Mouse (Mus musculus) stomach, embryonic 15.5 days (tissue): ENCODE measurements at regions not wholly inside any gene's neighbourhood (a gene's known extent, or its start where the extent isn't known, plus 50 kb on each side); places are given as distances from the start of the nearest gene placed in this dataset.

ENCODE experiments used
- ATAC-seq: fragments of 200-750 bp; cut with Nextera tagmentation; 2 replicates; pipeline ENCODE4 v1.8.0; 2017; ENCODE audit warnings: low read depth, moderate number of reproducible peaks, moderate TSS enrichment; ENCODE audit not compliant: insufficient read depth, low FRiP score
- H3K27ac ChIP-seq: fragments of 300-500 bp; sonication (generic); 2 replicates; pipeline ENCODE4 v1.5.1; 2015; ENCODE audit warnings: mild to moderate bottlenecking, inconsistent platforms
- H3K27me3 ChIP-seq: fragments of 300-500 bp; sonication (generic); replicated peaks from 2 replicates; pipeline ENCODE4 v1.6.1; 2015; ENCODE audit warnings: inconsistent platforms
- H3K36me3 ChIP-seq: fragments of 300-500 bp; sonication (generic); 2 replicates; pipeline ENCODE4 v1.6.1; 2015; ENCODE audit warnings: inconsistent platforms
- H3K4me1 ChIP-seq: fragments of 300-500 bp; sonication (generic); 2 replicates; pipeline ENCODE4 v1.6.1; 2015; ENCODE audit warnings: inconsistent platforms
- H3K4me2 ChIP-seq: fragments of 300-500 bp; sonication (generic); 2 replicates; pipeline ENCODE4 v1.6.1; 2015; ENCODE audit warnings: mild to moderate bottlenecking, inconsistent platforms
- H3K4me3 ChIP-seq: fragments of 300-500 bp; sonication (generic); replicated peaks from 2 replicates; pipeline ENCODE4 v1.5.1; 2015; ENCODE audit warnings: inconsistent platforms
- H3K9ac ChIP-seq: fragments of 300-500 bp; sonication (generic); 2 replicates; pipeline ENCODE4 v1.6.1; 2015; ENCODE audit warnings: inconsistent platforms
- H3K9me3 ChIP-seq: fragments of 300-500 bp; sonication (generic); 2 replicates; pipeline ENCODE4 v1.6.1; 2016; ENCODE audit warnings: inconsistent platforms
- WGBS: fragments of 180-500 bp; shearing (Covaris S2); methylation state at CpG from one replicate; pipeline ENCODE4 v1.1.7; 2015; 5-methylcytosine and 5-hydroxymethylcytosine counted together

DNA sequence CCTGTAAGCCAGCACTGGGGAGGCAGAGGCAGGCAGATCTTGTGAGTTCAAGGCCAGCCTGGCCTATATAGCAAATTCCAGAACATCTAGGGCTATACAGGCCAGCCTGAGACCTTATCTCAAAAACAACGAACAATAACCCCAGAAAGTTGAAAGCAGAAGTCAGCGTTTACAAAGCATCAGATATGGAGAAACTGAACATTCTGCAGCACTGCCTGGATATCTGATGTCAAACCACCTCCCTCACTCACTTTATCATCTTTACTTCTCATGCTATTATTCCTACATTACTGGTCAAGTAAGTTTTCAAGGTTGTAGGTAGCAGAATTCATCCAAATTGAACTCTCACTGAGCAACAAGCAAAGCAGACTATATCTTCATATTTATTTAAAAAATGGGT is 135.0 kb downstream of the Zfp706 start:
- H3K27ac ChIP-seq, result no peak overlapping the region
- no peaks in the 10 kb centered on the region for H3K27me3 ChIP-seq
- H3K4me3 ChIP-seq, result no peak overlapping the region
- H3K9ac ChIP-seq, result no peak overlapping the region
- peaks cover 20% of the 10 kb centered on the region for H3K4me1 ChIP-seq
- no peaks in the 10 kb centered on the region for H3K9me3 ChIP-seq
- no peak overlapping the region; the same call in 1 of the 2 replicates for H3K4me2 ChIP-seq
- no peak for ATAC-seq
- no peaks in the 10 kb centered on the region for H3K36me3 ChIP-seq
- 48% methylated on average over 2 of the region's 2 CpGs for WGBS

DNA sequence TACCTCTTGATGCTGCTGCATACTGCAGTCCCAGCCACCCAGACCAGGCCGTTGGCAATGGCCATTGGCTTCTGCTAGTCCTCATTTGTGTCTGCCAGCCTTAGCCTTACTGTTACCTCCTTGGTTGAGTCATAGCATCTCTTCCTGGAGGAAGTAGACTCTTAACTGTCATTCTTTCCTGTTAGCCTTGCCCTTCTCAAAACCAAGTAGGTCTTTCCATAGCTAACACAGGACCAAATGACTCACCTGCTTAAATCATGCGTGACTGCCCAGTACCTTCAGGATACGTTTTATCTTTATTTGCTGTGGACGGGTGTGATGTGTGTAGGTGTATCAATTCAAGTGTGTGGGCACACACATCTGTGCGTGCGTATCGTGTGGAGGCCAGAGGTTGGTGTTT is 136.9 kb downstream of the Zfp706 start:
- H3K27ac ChIP-seq, result no peak overlapping the region
- H3K27me3 ChIP-seq, result no peaks in the 10 kb centered on the region
- 83% methylated on average over 7 of the region's 7 CpGs for WGBS
- no peak overlapping the region for H3K4me3 ChIP-seq
- H3K9ac ChIP-seq, result no peak overlapping the region
- ATAC-seq, result no peak
- H3K4me2 ChIP-seq, result no peak overlapping the region
- no peaks in the 10 kb centered on the region for H3K9me3 ChIP-seq
- no peaks in the 10 kb centered on the region for H3K36me3 ChIP-seq
- H3K4me1 ChIP-seq, result peaks cover 16% of the 10 kb centered on the region

DNA sequence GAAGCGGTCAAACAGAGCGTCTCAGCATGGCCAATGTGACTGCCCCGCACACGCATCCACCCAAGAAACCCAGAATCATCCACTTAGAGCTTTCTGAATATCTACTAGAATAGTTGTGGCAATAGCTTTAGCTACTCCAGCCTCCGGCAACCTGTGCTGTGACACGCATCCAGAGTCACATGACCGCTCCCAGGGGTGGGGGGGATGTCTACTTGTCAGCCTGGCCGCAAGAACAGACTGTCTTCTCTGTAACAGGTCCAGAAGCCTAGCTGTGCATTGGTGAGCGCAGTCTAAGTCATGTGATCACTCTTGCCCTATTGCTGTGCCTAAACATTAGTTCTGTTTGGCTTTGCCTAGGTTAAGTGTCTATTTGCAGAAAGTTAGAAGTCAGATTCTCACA is 137.5 kb downstream of the Zfp706 start:
- no peak overlapping the region for H3K27ac ChIP-seq
- no peak overlapping the region for H3K4me3 ChIP-seq
- no peak overlapping the region for H3K9ac ChIP-seq
- no peaks in the 10 kb centered on the region for H3K9me3 ChIP-seq
- peaks cover 16% of the 10 kb centered on the region for H3K4me1 ChIP-seq
- H3K4me2 ChIP-seq, result no peak overlapping the region
- no peak for ATAC-seq
- WGBS, result 89% methylated on average over 9 of the region's 9 CpGs
- no peaks in the 10 kb centered on the region for H3K36me3 ChIP-seq
- H3K27me3 ChIP-seq, result no peaks in the 10 kb centered on the region

DNA sequence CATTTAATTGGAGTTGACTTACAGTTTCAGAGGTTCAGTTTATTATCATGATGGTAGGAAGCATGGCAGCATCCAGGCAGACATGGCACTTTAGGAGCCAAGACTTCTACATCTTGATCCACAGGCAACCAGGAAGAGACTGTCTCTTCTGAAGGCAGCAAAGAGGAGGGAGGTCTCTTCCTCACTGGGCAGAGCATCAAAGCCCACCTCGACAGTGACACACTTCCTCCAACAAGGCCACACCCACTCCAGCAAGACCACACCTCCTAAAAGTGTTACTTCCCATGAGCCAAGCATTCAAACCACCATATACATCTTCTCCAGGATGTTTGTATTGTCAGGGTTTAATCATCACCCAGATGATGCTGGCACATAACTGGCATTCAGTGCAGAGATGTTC is 141.5 kb downstream of the Zfp706 start:
- H3K9ac ChIP-seq, result no peak overlapping the region
- H3K4me1 ChIP-seq, result no peaks in the 10 kb centered on the region
- no peaks in the 10 kb centered on the region for H3K36me3 ChIP-seq
- no peaks in the 10 kb centered on the region for H3K27me3 ChIP-seq
- 61% methylated on average over 1 of the region's 1 CpGs for whole genome bisulfite sequencing
- H3K4me3 ChIP-seq, result no peak overlapping the region
- no peak overlapping the region for H3K4me2 ChIP-seq
- no peak for ATAC-seq
- H3K9me3 ChIP-seq, result no peaks in the 10 kb centered on the region
- no peak overlapping the region for H3K27ac ChIP-seq

DNA sequence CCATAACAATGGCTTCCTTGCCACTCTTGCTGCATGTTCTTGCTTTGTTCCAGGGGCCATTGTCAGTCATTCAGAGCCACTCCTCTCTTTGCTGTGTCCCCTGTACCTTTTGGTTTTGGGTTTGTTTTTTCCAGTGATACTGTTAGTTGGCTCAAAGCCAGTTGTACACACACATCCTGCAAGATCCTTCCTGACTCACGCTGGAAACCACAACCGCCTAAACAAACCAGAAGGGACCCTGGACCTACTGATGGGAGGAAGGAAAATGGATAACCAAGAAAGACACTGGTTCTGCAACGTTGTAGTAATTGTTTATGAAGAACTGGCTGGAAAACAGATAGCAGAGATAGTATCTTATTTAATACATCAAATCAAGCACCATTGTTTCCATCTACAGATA is 142.2 kb downstream of the Zfp706 start:
- no peak for ATAC-seq
- WGBS, result 49% methylated on average over 3 of the region's 3 CpGs
- no peak overlapping the region for H3K4me3 ChIP-seq
- no peak overlapping the region for H3K4me2 ChIP-seq
- no peaks in the 10 kb centered on the region for H3K36me3 ChIP-seq
- H3K4me1 ChIP-seq, result no peaks in the 10 kb centered on the region
- H3K27me3 ChIP-seq, result no peaks in the 10 kb centered on the region
- H3K27ac ChIP-seq, result no peak overlapping the region
- no peak overlapping the region for H3K9ac ChIP-seq
- no peaks in the 10 kb centered on the region for H3K9me3 ChIP-seq

DNA sequence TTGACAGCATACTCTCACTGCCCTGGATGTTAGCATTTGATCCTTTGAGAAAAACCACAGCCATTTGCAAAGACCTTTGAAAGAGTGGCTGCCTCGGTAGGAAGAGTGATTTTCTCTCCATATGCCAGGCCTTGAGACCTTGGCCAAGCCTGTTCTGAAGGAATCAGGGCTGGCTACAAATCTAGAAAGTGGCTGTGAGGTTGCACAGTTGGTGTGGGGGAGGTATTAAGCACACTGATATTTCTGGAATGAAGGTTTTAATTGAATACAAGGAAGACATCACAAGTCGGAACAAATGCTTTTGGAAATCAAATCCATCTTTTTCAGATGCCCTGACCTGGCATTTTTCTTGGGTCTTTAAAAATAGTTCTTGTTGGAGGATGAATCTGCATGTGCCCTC is 143.5 kb downstream of the Zfp706 start:
- 50% methylated on average over 2 of the region's 2 CpGs for WGBS
- H3K9me3 ChIP-seq, result no peaks in the 10 kb centered on the region
- ATAC-seq, result no peak
- H3K4me1 ChIP-seq, result no peaks in the 10 kb centered on the region
- no peak overlapping the region for H3K4me3 ChIP-seq
- H3K36me3 ChIP-seq, result no peaks in the 10 kb centered on the region
- H3K9ac ChIP-seq, result no peak overlapping the region
- no peaks in the 10 kb centered on the region for H3K27me3 ChIP-seq
- H3K27ac ChIP-seq, result no peak overlapping the region
- H3K4me2 ChIP-seq, result no peak overlapping the region

DNA sequence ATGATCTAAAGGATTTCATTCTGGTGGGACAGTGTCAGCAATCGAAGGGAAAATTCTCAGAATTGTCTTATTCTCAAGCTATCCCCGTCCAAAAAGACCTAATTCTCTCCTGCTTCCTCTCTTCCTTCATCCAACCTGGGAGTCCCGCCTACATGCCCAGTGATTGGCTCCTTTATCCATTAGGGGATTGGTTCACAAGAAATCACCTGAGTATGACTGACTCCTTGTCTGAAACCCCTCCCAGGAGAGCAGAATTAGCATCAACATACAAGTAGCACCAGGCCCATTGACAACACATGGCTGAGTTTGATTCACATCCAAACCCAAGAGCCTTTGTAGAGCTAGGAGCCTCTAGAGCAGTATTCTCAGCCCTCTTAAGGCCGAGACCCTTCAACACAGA is 148.9 kb downstream of the Zfp706 start:
- H3K27me3 ChIP-seq, result no peaks in the 10 kb centered on the region
- H3K36me3 ChIP-seq, result no peaks in the 10 kb centered on the region
- WGBS, result 79% methylated on average over 4 of the region's 4 CpGs
- no peak overlapping the region for H3K4me2 ChIP-seq
- H3K9ac ChIP-seq, result no peak overlapping the region
- no peak for ATAC-seq
- H3K9me3 ChIP-seq, result no peaks in the 10 kb centered on the region
- peaks cover 7% of the 10 kb centered on the region; the same call in 1 of the 2 replicates for H3K4me1 ChIP-seq
- H3K4me3 ChIP-seq, result no peak overlapping the region
- H3K27ac ChIP-seq, result no peak overlapping the region

DNA sequence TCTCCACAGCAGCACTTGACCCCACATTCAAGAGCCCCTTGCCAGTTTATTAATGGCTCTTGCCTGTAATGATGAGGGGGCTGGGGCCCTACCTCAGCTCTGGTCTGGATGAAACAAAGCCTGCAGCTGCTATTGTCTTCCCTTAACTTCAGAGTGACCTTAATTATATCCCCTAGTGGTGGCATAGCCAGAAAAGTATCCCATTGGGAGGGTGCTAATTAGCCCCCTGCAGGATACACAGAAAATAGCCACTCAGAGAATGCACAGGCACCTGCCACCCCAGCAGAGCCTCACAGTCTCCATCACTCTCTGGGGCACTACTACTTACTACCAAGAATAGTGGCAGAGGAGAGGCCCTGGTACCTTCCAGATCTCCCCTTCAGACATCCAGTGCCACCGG is 150.0 kb downstream of the Zfp706 start:
- Histone ChIP-seq H3K36me3 (no peaks in the 10 kb centered on the region), H3K4me3 (no peak overlapping the region), H3K9me3 (no peaks in the 10 kb centered on the region), H3K4me1 (peaks cover 7% of the 10 kb centered on the region; the same call in 1 of the 2 replicates), H3K27me3 (no peaks in the 10 kb centered on the region), H3K9ac (no peak overlapping the region), H3K27ac (no peak overlapping the region), H3K4me2 (no peak overlapping the region)
- no peak for ATAC-seq
- 83% methylated on average over 1 of the region's 1 CpGs for WGBS

DNA sequence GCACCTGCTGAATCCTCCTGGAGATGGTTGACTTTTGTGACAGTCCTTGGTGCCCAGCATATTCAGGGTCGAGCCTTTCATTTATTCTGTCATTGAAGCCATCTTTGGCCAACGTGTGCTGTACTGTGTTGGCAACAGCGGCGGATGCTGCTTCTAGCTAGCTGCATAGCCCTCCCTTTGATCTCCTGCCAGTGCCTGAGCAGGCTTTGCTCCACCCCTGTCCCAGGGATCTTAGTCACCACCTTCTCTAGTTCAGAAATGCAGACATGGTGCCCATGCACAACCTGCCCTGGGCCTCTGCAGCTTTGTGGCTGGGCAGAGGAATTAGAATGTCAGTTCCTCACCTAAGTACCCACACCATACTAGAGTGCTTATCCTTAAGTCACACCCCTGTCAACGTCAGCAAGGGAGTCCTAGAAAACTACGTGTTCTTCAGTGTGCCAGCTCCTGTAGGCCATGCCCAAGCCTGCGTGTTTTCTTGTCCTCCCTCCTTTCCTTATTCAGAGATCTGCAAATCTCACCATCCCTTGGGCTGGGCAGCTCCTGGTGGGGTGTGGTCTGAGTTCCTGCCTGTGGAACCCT is 151.9 kb downstream of the Zfp706 start:
- Histone ChIP-seq H3K27me3 (no peaks in the 10 kb centered on the region), H3K4me3 (no peak overlapping the region), H3K9ac (no peak overlapping the region), H3K36me3 (no peaks in the 10 kb centered on the region), H3K4me1 (peaks cover 9% of the 10 kb centered on the region; the same call in 1 of the 2 replicates), H3K27ac (no peak overlapping the region; the same call in 1 of the 2 replicates), H3K4me2 (no peak overlapping the region), H3K9me3 (no peaks in the 10 kb centered on the region)
- ATAC-seq, result 0 out of 2 replicates have a peak, but pooled peaks have one; percentile 10
- 65% methylated on average over 7 of the region's 7 CpGs for WGBS

DNA sequence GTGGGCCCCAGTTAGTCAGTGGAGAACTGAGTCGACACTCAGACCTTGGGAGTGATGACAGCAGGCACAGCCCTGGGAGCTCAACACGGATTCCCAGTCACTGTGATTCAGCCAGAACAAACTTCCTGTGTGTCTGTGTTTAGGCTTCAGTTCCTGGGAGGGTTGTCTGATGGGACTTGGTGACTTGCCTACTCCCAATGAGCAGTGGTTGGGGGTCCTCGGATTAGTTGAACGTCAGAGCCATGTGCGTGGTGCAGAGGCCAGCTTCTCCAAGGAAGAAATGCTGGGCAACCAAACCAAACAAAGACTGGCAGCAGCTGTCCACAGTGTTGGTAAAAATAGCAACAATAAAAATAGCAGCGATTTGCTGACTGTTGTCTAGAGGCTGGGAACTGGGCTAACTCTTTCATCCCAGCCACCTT is 152.7 kb downstream of the Zfp706 start:
- no peaks in the 10 kb centered on the region for H3K9me3 ChIP-seq
- no peak overlapping the region for H3K4me3 ChIP-seq
- no peaks in the 10 kb centered on the region for H3K36me3 ChIP-seq
- H3K27me3 ChIP-seq, result no peaks in the 10 kb centered on the region
- peak; percentile 18; the same call in 1 of the 2 replicates for ATAC-seq
- H3K4me2 ChIP-seq, result no peak overlapping the region
- no peak overlapping the region for H3K9ac ChIP-seq
- WGBS, result 49% methylated on average over 6 of the region's 6 CpGs
- peaks cover 9% of the 10 kb centered on the region; the same call in 1 of the 2 replicates for H3K4me1 ChIP-seq
- H3K27ac ChIP-seq, result no peak overlapping the region

DNA sequence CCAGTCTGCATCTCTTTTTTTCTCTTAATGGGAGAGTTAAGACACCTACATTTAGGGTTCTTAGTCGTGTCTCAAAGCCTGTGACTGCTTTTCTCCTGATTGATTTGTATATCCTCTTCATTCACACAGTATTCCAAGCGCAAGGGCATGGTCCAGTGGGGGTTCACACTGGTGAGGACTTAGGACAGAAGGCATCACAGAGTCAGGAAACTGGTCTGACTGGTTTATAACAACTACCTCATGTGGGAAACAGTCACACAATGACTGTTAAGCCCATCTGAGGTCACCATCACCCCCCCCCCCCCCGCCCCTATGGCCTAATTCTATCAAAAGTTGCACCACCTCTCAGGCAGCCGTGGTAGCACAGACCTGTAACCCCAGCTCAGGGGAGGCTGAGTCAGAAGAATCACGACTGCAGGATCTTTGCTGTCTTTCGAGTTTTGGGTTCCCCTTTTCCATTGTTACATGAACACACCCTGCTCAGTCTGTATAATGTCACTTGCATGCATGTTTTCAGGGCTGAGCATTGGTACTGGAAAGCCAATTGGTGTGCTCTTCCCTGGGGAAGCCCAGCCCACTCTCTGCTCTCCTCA is 155.2 kb downstream of the Zfp706 start:
- WGBS, result 53% methylated on average over 6 of the region's 6 CpGs
- ATAC-seq, result no peak; the same call in 1 of the 2 replicates
- Histone ChIP-seq H3K27ac (no peak overlapping the region), H3K4me2 (no peak overlapping the region), H3K9me3 (no peaks in the 10 kb centered on the region), H3K9ac (no peak overlapping the region), H3K36me3 (no peaks in the 10 kb centered on the region), H3K4me1 (peaks cover 9% of the 10 kb centered on the region; the same call in 1 of the 2 replicates), H3K4me3 (no peak overlapping the region), H3K27me3 (no peaks in the 10 kb centered on the region)

DNA sequence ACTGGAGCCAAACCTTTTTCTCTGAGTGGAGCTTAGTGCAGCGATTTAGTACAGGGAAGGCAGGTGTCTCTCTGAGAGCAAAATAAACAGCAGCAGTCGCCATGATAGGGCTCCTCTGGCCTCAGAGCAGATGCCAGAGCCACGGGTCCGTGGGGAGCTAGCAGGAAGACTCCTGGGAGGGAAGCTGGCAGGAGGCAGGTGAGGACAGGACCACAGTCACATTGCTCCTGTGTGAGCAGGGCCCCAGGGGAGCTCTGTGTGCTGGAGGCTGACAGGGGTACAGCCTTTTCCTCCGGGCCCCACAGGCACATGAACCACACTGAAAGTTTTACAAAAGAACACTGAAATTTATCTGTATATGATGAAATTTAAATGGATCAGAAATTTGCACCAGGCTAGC is 159.3 kb downstream of the Zfp706 start:
- WGBS, result 39% methylated on average over 5 of the region's 5 CpGs
- Histone ChIP-seq H3K36me3 (no peaks in the 10 kb centered on the region), H3K27ac (no peak overlapping the region), H3K27me3 (no peaks in the 10 kb centered on the region), H3K9ac (no peak overlapping the region), H3K9me3 (no peaks in the 10 kb centered on the region), H3K4me1 (0 out of 2 replicates have a peak, but pooled peaks cover 2% of the 10 kb centered on the region), H3K4me2 (no peak overlapping the region), H3K4me3 (no peak overlapping the region)
- ATAC-seq, result no peak
